Mouse (Mus musculus): ENCODE results near the gene Higd1b. TPM values are rescaled to one million over a fixed set of nuclear protein-coding genes. Genes with fewer than 3 reads are reported as not detected.

Gene Higd1b
- 52.5 and 72.6 TPM in 2 replicates for polyA plus RNA-seq (2012; rRNA removed)

DNA sequence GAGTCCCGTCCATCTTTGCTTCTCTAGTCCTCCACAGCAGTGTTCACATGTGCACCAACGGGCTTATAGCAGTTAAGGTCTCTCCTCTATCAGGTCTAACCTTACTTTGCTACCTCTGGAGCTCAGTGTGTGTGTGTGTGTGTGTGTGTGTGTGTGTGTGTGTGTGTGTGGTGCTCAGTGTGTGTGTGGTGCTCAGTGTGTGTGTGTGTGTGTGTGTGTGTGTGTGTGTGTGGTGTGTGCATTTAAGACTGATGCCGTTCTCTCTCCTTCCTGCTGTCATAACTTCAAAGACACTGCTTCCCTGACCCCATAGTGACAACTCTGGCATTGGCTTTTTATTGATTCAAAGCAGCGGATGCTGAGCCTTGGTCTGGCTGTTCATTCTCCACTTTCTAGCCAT, at the start of gene Higd1b:
TSS of gene Higd1b (plus strand) at position 301 of the 400 bp plus-strand sequence.
- TF ChIP-seq CTCF (IDR thresholded peaks at IDR 0.05; ENCODE audit: insufficient read depth, low read length) = no peak
- no peak for TF ChIP-seq POLR2A (IDR thresholded peaks at IDR 0.05; ENCODE audit: borderline replicate concordance, extremely low read depth, low read depth, low read length)
- no peak for DNase-seq
- 63% methylated on average over 4 of the region's 4 CpGs for WGBS
- Histone ChIP-seq H3K4me3 (replicated peaks; ENCODE audit: extremely low read depth, low read depth, low read length) (peak within 1 kb of the TSS; percentile 27), H3K4me1 (ENCODE audit: control insufficient read depth, insufficient read depth, low read length) (no peaks in the 10 kb centered on the region)

DNA sequence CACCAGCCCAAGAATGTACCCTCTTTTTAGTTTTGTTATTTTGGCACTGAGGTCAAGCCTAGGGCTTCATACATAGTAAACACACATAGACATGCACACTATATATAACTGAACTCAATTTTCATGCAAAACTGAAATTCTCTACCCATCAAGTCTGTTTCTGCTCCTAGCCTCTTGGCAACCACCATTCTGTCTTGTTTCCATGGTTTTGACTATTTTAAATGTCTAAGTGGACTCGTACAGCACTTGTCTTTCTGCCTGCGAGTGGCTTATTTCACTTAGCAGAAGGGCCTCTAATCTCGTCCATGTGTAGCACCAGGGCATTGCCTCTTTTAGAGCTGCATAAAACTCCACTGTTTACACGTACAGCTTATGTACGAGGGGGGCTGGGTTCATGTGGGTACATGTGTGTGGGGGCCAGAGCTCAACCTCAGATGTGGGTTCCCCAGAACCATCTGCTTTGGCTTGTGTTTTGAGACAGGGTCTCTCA, 47.9 kb upstream of the Higd1b start:
- WGBS = 73% methylated on average over 5 of the region's 5 CpGs
- Histone ChIP-seq H3K4me3 (replicated peaks; ENCODE audit: extremely low read depth, low read depth, low read length) (no peak overlapping the region), H3K4me1 (ENCODE audit: control insufficient read depth, insufficient read depth, low read length) (peaks cover 8% of the 10 kb centered on the region)
- no peak for TF ChIP-seq CTCF (IDR thresholded peaks at IDR 0.05; ENCODE audit: insufficient read depth, low read length)
- TF ChIP-seq POLR2A (IDR thresholded peaks at IDR 0.05; ENCODE audit: borderline replicate concordance, extremely low read depth, low read depth, low read length) = no peak
- no peak for DNase-seq

DNA sequence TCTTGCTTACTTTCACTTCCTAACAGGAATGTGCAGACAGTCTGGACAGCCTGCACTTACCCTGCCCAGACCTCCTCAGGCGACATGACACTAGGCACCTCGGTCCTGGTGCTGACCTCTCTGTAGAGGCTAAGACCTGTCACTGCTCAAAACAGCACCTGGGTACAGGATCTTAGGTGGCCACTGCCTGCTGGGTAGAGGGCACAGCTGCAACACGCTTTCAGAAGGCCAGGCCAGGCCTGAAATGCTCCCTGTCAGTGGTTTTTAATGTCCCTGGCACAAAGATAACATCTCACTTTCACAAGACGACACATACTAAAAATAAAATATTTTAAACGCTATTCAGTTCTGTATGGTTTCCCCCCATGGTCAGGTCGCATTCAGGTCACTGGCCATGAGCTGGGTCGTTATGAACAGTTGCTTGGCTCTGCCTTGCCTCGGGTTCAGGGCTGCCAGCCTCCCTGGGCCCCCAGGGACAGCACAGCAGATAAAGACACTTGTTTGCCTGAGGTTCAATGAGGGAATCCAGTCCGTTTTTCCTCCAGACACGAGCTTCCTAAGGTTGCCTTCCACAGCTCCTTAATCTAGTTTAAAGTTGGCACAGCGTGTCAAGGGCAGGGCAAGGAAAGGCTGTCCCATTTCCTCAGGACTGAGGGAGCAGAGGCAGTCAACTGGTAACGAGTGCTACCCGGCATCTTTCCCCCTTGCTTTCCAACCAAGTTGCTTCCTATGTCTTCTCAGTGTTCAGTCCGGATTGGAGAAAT, 43.8 kb upstream of the Higd1b start:
- H3K4me3 ChIP-seq (replicated peaks; ENCODE audit: extremely low read depth, low read depth, low read length) = no peak overlapping the region
- DNase-seq = no peak
- 29% methylated on average over 14 of the region's 14 CpGs for WGBS
- peaks cover 8% of the 10 kb centered on the region for H3K4me1 ChIP-seq (ENCODE audit: control insufficient read depth, insufficient read depth, low read length)
- TF ChIP-seq CTCF (IDR thresholded peaks at IDR 0.05; ENCODE audit: insufficient read depth, low read length) (no peak), POLR2A (IDR thresholded peaks at IDR 0.05; ENCODE audit: borderline replicate concordance, extremely low read depth, low read depth, low read length) (no peak)

DNA sequence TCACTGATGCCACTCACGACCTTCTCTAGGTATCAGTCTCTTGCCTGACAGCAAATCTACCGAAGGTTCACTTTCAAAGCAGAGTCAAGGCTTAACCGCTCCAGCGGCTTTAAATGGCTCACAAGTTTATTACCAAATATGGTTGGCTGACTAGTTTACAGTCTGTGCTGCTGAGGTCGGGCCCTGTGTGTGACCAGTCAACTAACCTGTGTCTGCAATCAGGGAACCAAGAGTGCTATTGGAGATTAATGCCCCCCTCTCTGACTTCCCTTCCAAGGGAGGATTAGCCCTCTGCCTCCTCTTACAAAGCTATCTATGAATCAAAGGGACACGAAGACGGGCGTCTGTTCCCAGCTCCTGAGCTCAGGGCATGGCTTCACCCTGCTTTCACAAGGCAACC, 41.5 kb upstream of the Higd1b start:
- no peak overlapping the region for H3K4me3 ChIP-seq (replicated peaks; ENCODE audit: extremely low read depth, low read depth, low read length)
- 63% methylated on average over 8 of the region's 8 CpGs for WGBS
- peaks cover 8% of the 10 kb centered on the region for H3K4me1 ChIP-seq (ENCODE audit: control insufficient read depth, insufficient read depth, low read length)
- TF ChIP-seq POLR2A (IDR thresholded peaks at IDR 0.05; ENCODE audit: borderline replicate concordance, extremely low read depth, low read depth, low read length) (no peak), CTCF (IDR thresholded peaks at IDR 0.05; ENCODE audit: insufficient read depth, low read length) (no peak)
- DNase-seq = no peak

DNA sequence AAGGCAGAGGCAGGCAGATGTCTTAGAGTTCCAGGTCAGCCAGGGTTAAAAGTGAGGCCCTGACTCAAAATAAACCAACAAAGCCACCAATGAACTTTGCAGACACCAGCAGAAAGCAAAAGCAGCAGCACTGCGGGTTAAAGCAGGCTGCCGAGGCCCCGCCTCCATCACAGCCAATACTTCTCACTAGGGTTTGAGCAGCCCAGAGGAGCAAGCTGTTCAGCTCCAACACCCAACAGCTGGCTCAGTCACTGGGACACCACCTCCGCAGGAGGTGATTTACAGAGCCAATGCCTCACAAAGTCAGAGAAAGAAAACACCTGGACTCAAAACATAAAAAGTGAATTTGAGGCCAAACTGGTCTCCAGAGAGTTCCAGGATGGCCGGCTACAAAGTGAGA, 32.2 kb upstream of the Higd1b start:
- no peak for TF ChIP-seq CTCF (IDR thresholded peaks at IDR 0.05; ENCODE audit: insufficient read depth, low read length)
- no peak for TF ChIP-seq POLR2A (IDR thresholded peaks at IDR 0.05; ENCODE audit: borderline replicate concordance, extremely low read depth, low read depth, low read length)
- DNase-seq = no peak
- Histone ChIP-seq H3K4me1 (ENCODE audit: control insufficient read depth, insufficient read depth, low read length) (no peaks in the 10 kb centered on the region), H3K4me3 (replicated peaks; ENCODE audit: extremely low read depth, low read depth, low read length) (no peak overlapping the region)
- 69% methylated on average over 5 of the region's 5 CpGs for WGBS

DNA sequence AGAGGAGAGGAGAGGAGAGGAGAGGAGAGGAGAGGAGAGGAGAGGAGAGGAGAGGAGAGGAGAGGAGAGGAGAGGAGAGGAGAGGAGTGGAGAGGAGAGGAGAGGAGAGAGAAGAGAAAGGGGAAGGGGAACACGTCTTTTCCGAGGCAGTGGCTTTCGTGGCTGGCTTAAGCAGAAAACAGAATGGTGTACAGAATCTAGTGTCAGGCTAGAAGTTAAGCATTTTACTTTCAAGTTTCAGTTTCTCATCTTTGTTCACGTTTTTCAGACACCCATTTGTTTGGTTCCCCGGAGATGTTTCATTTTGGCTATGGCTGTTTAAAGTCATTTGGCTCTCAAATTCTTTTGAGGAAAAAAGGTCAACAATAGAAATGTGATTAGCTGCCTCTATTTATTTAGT, 27.4 kb upstream of the Higd1b start:
- DNase-seq = no peak
- TF ChIP-seq POLR2A (IDR thresholded peaks at IDR 0.05; ENCODE audit: borderline replicate concordance, extremely low read depth, low read depth, low read length) = no peak
- 41% methylated on average over 5 of the region's 5 CpGs for WGBS

DNA sequence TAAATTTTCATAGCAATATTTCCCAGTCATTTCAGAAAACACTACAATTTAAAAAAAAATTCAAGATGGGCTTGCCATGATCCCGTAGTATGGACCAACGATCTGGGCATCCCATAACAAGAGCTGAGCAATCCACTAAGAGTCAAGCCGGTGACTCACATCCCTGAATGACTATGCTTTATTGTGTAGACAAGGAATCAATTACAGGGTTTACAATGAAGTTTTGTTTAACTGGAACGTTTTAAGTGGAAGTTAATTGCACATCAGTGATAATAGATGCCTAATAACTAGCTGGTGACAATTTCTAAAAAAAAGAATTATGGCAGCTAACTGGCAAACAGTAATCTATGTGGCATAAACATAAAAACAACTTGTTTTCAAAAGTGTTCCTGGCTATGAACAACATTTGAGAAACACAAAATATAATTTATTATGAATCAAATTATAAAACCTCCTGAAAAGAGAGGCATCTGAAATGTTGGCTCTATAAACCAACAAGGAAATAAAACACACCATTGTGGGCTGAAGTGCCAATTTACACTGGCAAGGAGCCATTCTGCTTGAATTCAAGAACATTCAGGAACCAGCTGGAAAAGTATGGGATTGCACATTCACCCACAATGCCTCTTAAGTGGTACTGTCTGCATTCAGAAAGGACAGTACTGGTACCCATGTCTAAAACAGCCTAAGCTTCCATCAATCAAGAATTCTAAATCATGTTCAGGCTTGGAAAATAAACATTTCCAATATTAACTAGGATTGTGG, 24.7 kb upstream of the Higd1b start:
- no peak for DNase-seq
- Histone ChIP-seq H3K4me3 (replicated peaks; ENCODE audit: extremely low read depth, low read depth, low read length) (no peak overlapping the region), H3K4me1 (ENCODE audit: control insufficient read depth, insufficient read depth, low read length) (peaks cover 4% of the 10 kb centered on the region; the same call in 1 of the 2 replicates)
- 32% methylated on average over 4 of the region's 4 CpGs for WGBS
- TF ChIP-seq POLR2A (IDR thresholded peaks at IDR 0.05; ENCODE audit: borderline replicate concordance, extremely low read depth, low read depth, low read length) (no peak), CTCF (IDR thresholded peaks at IDR 0.05; ENCODE audit: insufficient read depth, low read length) (no peak)

More for the DNA sequence above, 27.4 kb upstream of the Higd1b start:
- no peak overlapping the region for H3K4me3 ChIP-seq (replicated peaks; ENCODE audit: extremely low read depth, low read depth, low read length)
- H3K4me1 ChIP-seq (ENCODE audit: control insufficient read depth, insufficient read depth, low read length) = peaks cover 4% of the 10 kb centered on the region; the same call in 1 of the 2 replicates

DNA sequence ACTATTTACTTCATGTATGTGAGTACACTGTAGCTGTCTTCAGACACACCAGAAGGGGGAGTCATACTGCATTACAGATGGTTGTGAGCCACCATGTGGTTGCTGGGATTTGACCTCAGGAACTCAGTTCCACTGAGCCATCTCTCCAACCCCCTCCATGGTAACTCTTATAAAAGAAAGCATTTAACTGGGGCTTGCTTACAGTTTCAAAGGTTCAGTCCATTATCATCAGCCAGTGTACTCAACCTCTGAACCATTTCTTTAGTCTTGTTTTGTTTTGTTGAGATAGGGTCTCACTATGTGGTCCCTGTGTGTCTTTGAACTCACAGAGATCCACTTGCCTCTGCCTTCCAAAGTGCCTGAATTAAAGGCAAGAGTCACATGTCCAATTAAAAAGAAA, 20.8 kb upstream of the Higd1b start:
- Histone ChIP-seq H3K4me1 (ENCODE audit: control insufficient read depth, insufficient read depth, low read length) (peaks cover 4% of the 10 kb centered on the region; the same call in 1 of the 2 replicates), H3K4me3 (replicated peaks; ENCODE audit: extremely low read depth, low read depth, low read length) (no peak overlapping the region)
- TF ChIP-seq CTCF (IDR thresholded peaks at IDR 0.05; ENCODE audit: insufficient read depth, low read length) = no peak
- TF ChIP-seq POLR2A (IDR thresholded peaks at IDR 0.05; ENCODE audit: borderline replicate concordance, extremely low read depth, low read depth, low read length) = no peak
- no peak for DNase-seq

DNA sequence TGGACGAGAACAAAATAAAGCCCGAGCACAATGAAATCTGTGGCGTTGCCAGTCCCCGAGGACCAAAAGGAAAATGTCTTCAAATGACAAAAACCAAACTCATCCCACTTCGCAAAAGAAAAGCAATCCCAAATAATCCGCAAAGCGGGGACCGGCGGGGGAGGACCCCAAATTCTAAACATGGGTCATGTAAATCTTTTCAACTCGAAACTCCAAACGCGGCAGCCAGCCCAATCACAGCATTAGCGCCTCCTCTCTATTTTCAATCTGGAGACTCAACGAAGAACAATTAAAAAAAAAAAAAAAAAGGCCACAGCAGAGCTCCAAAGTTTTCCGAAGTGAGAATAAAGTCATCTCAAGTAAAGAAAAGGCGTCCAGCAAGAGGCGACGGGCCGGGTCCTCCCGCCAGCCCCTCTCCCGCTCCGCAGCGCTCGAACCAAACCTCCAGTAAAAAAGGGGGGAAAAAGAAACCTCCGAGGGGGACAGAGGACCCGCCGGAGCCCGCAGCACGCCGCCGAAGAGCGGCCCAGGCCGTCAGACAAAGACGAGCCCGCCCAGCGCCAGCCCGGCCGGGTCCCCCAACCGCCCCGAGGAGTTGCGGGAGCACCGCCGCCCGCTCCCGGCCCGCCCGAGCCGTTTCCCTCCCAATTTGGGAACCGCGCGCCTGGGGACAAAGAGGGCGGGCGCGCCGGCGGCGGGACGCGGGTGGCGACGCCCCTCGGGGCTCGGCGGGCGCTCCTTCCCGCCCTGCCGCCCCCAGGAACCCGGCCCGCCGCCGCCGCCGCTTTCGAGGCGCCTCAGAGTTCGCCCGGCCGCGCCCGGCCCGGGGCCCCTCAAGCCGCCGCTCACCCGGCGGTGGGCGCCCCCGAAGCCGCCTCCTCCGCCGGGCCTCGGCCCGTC, 17.3 kb upstream of the Higd1b start:
- TF ChIP-seq POLR2A (IDR thresholded peaks at IDR 0.05; ENCODE audit: borderline replicate concordance, extremely low read depth, low read depth, low read length) (no peak), CTCF (IDR thresholded peaks at IDR 0.05; ENCODE audit: insufficient read depth, low read length) (no peak)
- DNase-seq = peak; percentile 37
- no peaks in the 10 kb centered on the region; the same call in 1 of the 2 replicates for H3K4me1 ChIP-seq (ENCODE audit: control insufficient read depth, insufficient read depth, low read length)
- 2% methylated on average over 81 of the region's 92 CpGs for WGBS
- H3K4me3 ChIP-seq (replicated peaks; ENCODE audit: extremely low read depth, low read depth, low read length) = peak overlapping the region; percentile 62

Data from lung, adult 2 months (tissue).